13 mouse cellular contexts compared by ENCODE assay signal in the genomic region with DNA sequence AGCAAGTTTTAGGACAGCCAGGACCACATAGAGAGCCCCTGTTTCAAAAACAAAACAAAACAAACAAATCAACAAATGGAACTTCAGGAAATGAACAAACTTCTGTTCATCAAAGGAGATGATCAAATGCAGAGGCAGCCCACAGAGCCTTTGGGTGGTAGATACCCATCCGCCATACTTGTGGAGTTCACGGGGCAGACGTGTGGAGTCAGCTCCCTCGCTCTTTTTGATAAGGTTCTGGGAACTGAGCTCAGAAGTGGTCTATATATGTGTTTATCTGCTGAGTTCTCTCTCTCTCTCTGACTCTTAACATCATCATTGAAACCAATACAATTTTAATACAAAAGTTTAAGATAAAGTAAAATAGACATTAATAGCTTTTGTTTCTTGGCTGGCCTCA.
"Had no signal": no experiment of that assay in that cellular context is flagged by ENCODE, and none has a peak within 500 bp of the region (broad histone marks: within the 10 kb centered on the region; RNA-seq: fewer than 3 reads in every experiment).

No protein-coding gene starts in this region.

- H3K4me3 ChIP-seq: limb, embryonic 15.5 days; midbrain, embryonic 10.5 days; midbrain, embryonic 12.5 days; neural tube, embryonic 12.5 days had no signal

- H3K4me1 ChIP-seq: limb, embryonic 15.5 days; midbrain, embryonic 10.5 days; midbrain, embryonic 12.5 days; neural tube, embryonic 12.5 days had no signal

- H3K9ac ChIP-seq: limb, embryonic 15.5 days; lung, embryonic 14.5 days; midbrain, embryonic 12.5 days; neural tube, embryonic 12.5 days had no signal

- H3K4me2 ChIP-seq: limb, embryonic 15.5 days; lung, embryonic 14.5 days; midbrain, embryonic 12.5 days; neural tube, embryonic 12.5 days had no signal

- DNase-seq: lung, adult 18-20 months; lung, embryonic 14.5 days; lung, postnatal 10 days; lung, postnatal 4 days; midbrain, embryonic 14.5 days; right cerebral cortex, postnatal 14 days; thymus, adult 18-20 months; thymus, postnatal 14 days; thymus, postnatal 4 days had no signal

- H3K36me3 ChIP-seq: limb, embryonic 15.5 days; midbrain, embryonic 10.5 days; midbrain, embryonic 12.5 days; neural tube, embryonic 12.5 days had no signal

- H3K27ac ChIP-seq: limb, embryonic 15.5 days; midbrain, embryonic 10.5 days; midbrain, embryonic 12.5 days; neural tube, embryonic 12.5 days had no signal

- H3K27me3 ChIP-seq: limb, embryonic 15.5 days; midbrain, embryonic 12.5 days; neural tube, embryonic 12.5 days had no signal

- H3K9me3 ChIP-seq: limb, embryonic 15.5 days; midbrain, embryonic 10.5 days; midbrain, embryonic 12.5 days; neural tube, embryonic 12.5 days had no signal
